Mouse (Mus musculus) cerebellum, adult 2 months (tissue): ENCODE data around the gene Aldh1a3.

ENCODE experiments used
- CTCF ChIP-seq: fragments of 200-500 bp; IDR thresholded peaks from 2 replicates; pipeline ENCODE4 v1.5.1; 2011; ENCODE audit warnings: low read depth, mild to moderate bottlenecking, control low read depth, low read length, moderate library complexity, borderline replicate concordance; ENCODE audit not compliant: insufficient read depth
- POLR2A ChIP-seq: fragments of 200-500 bp; IDR thresholded peaks from 2 replicates; pipeline ENCODE4 v1.6.1; 2011; ENCODE audit warnings: low read length, control low read depth, borderline replicate concordance; ENCODE audit not compliant: insufficient read depth

- TF ChIP-seq CTCF (no peak), POLR2A (no peak)
Observed at GRCm38 (mm10) chr7:66369934-66370445, 57.3 kb downstream of the Aldh1a3 start.
